Mouse (Mus musculus) frontal cortex, adult 2 months (tissue): ENCODE measurements at regions not wholly inside any gene's neighbourhood (a gene's known extent, or its start where the extent isn't known, plus 50 kb on each side); places are given as distances from the start of the nearest gene placed in this dataset.

ENCODE experiments used
- DNase-seq, 2 experiments: peaks; one replicate each; pipeline ENCODE4 v3.0.0; 2022; ENCODE audit warnings: low spot score in 1 of 2; ENCODE audit errors: extremely low spot score in 1 of 2

- DNase-seq: no peak
Measured at GRCm38 (mm10) chr12:9173680-9174079, 143.9 kb downstream of the Ttc32 start.

GRCm38 (mm10) chr12:9174327-9174726 lies 144.5 kb downstream of the Ttc32 start:
- DNase-seq: no peak

GRCm38 (mm10) chr12:9176198-9176597 lies 146.4 kb downstream of the Ttc32 start:
- no peak for DNase-seq

- DNase-seq: no peak
Measured at GRCm38 (mm10) chr12:9178626-9179025, 148.8 kb downstream of the Ttc32 start.

- DNase-seq: no peak
Measured at GRCm38 (mm10) chr12:9180677-9181076, 150.9 kb downstream of the Ttc32 start.

GRCm38 (mm10) chr12:9191721-9192120 lies 161.9 kb downstream of the Ttc32 start:
- no peak for DNase-seq

GRCm38 (mm10) chr12:9199321-9199720 lies 169.5 kb downstream of the Ttc32 start:
- peak in 1 of 2 experiments; percentile 2 for DNase-seq

- DNase-seq: no peak
Measured at GRCm38 (mm10) chr12:9212211-9212610, 182.4 kb downstream of the Ttc32 start.

- DNase-seq: no peak
Measured at GRCm38 (mm10) chr12:9224971-9225370, 195.2 kb downstream of the Ttc32 start.

GRCm38 (mm10) chr12:9227901-9228300 lies 198.1 kb downstream of the Ttc32 start:
- no peak for DNase-seq

- DNase-seq: peak in 1 of 2 experiments; percentile 16
Measured at GRCm38 (mm10) chr12:9228486-9228885, 198.7 kb downstream of the Ttc32 start.

- no peak for DNase-seq
Measured at GRCm38 (mm10) chr12:9229981-9230380, 200.2 kb downstream of the Ttc32 start.

GRCm38 (mm10) chr12:9230576-9230975 lies 200.8 kb downstream of the Ttc32 start:
- DNase-seq: no peak

- peak; percentile 22 to 31 for DNase-seq
Measured at GRCm38 (mm10) chr12:9232431-9232830, 202.6 kb downstream of the Ttc32 start.

- no peak for DNase-seq
Measured at GRCm38 (mm10) chr12:9235866-9236265, 206.1 kb downstream of the Ttc32 start.

GRCm38 (mm10) chr12:9237538-9237937 lies 207.7 kb downstream of the Ttc32 start:
- DNase-seq: no peak

- DNase-seq: no peak
Measured at GRCm38 (mm10) chr12:9237955-9238354, 208.2 kb downstream of the Ttc32 start.

- peak in 1 of 2 experiments; percentile 13 for DNase-seq
Measured at GRCm38 (mm10) chr12:9247506-9247905, 217.7 kb downstream of the Ttc32 start.

- peak; percentile 11 to 78 for DNase-seq
Measured at GRCm38 (mm10) chr12:9251772-9252171, 222.0 kb downstream of the Ttc32 start.

GRCm38 (mm10) chr12:9253306-9254074 lies 223.7 kb downstream of the Ttc32 start:
- DNase-seq: no peak

GRCm38 (mm10) chr12:9254301-9254860 lies 224.6 kb downstream of the Ttc32 start:
- peak in 1 of 2 experiments; percentile 51 for DNase-seq
